Mouse (Mus musculus) neural tube, embryonic 14.5 days (tissue): ENCODE results near the gene Spsb3. TPM values are rescaled to one million over a fixed set of nuclear protein-coding genes. Genes with fewer than 3 reads are reported as not detected.

Source experiments
- ATAC-seq: fragments of 200-750 bp; cut with Nextera tagmentation; 2 replicates; pipeline ENCODE4 v1.8.0; 2017; ENCODE audit warnings: low read depth, mild to moderate bottlenecking, moderate TSS enrichment, moderate library complexity
- H3K27ac ChIP-seq: fragments of 300-500 bp; sonication (generic); 2 replicates; pipeline ENCODE4 v1.5.1; 2014; ENCODE audit warnings: low read depth, mild to moderate bottlenecking, control low read depth, low read length, moderate library complexity, mixed read lengths
- H3K27me3 ChIP-seq: fragments of 300-500 bp; sonication (generic); 2 replicates; pipeline ENCODE4 v1.6.1; 2014; ENCODE audit warnings: low read length; ENCODE audit not compliant: control insufficient read depth, insufficient read depth
- H3K36me3 ChIP-seq: fragments of 300-500 bp; sonication (generic); 2 replicates; pipeline ENCODE4 v1.6.1; 2014; ENCODE audit warnings: low read length, mixed read lengths; ENCODE audit not compliant: control insufficient read depth, insufficient read depth
- H3K4me1 ChIP-seq: fragments of 300-500 bp; sonication (generic); 2 replicates; pipeline ENCODE4 v1.6.1; 2014; ENCODE audit warnings: low read length; ENCODE audit not compliant: control insufficient read depth, insufficient read depth
- H3K4me2 ChIP-seq: fragments of 300-500 bp; sonication (generic); 2 replicates; pipeline ENCODE4 v1.6.1; 2014; ENCODE audit warnings: mild to moderate bottlenecking, low read depth, low read length, control low read depth
- H3K4me3 ChIP-seq: fragments of 300-500 bp; sonication (generic); 2 replicates; pipeline ENCODE4 v1.5.1; 2014; ENCODE audit warnings: low read depth, low read length, control low read depth, mixed read lengths
- H3K9ac ChIP-seq: fragments of 300-500 bp; sonication (generic); replicated peaks from 2 replicates; pipeline ENCODE4 v1.6.1; 2014; ENCODE audit warnings: low read depth, mild to moderate bottlenecking, control low read depth, low read length, mixed read lengths
- H3K9me3 ChIP-seq: fragments of 300-500 bp; sonication (generic); 2 replicates; pipeline ENCODE4 v1.6.1; 2016; ENCODE audit warnings: low read length; ENCODE audit not compliant: control insufficient read depth
- WGBS: fragments of 180-500 bp; shearing (Covaris S2); extraction: QIAGEN DNeasy Blood & Tissue Kit; methylation state at CpG from one replicate; pipeline ENCODE4 v1.1.7; 2014; 5-methylcytosine and 5-hydroxymethylcytosine counted together
- polyA plus RNA-seq: library from polyadenylated mRNA; unstranded; fragments of >200 nt; fragmentation: Nextera tagmentation; extraction: Ambion mirVana; gene quantifications from 2 replicates; pipeline ENCODE4 v1.2.1, GENCODE M21; 2014

The Spsb3 gene
- polyA plus RNA-seq, 1 experiment from 2014 or later: 83.8 TPM

GRCm38 (mm10) chr17:24850065-24850772 is 36.2 kb upstream of the Spsb3 start, which contains the start of gene Fahd1:
TSS of gene Fahd1 (minus strand) at chr17:24850364.
- peak; percentile 99 for ATAC-seq
- Histone ChIP-seq H3K9me3 (no peaks in the 10 kb centered on the region), H3K4me2 (peak within 1 kb of the TSS; percentile 86), H3K27ac (peak within 1 kb of the TSS; percentile 91), H3K9ac (peak within 1 kb of the TSS; percentile 72), H3K27me3 (no peaks in the 10 kb centered on the region; the same call in 1 of the 2 replicates), H3K4me1 (peaks cover 19% of the 10 kb centered on the region), H3K4me3 (peak within 1 kb of the TSS; percentile 82), H3K36me3 (no peaks in the 10 kb centered on the region)
- under 1% methylated on average over 57 of the region's 58 CpGs for WGBS

GRCm38 (mm10) chr17:24850773-24851127 is 35.7 kb upstream of the Spsb3 start:
- H3K4me2 ChIP-seq: peak overlapping the region; percentile 86

DNA sequence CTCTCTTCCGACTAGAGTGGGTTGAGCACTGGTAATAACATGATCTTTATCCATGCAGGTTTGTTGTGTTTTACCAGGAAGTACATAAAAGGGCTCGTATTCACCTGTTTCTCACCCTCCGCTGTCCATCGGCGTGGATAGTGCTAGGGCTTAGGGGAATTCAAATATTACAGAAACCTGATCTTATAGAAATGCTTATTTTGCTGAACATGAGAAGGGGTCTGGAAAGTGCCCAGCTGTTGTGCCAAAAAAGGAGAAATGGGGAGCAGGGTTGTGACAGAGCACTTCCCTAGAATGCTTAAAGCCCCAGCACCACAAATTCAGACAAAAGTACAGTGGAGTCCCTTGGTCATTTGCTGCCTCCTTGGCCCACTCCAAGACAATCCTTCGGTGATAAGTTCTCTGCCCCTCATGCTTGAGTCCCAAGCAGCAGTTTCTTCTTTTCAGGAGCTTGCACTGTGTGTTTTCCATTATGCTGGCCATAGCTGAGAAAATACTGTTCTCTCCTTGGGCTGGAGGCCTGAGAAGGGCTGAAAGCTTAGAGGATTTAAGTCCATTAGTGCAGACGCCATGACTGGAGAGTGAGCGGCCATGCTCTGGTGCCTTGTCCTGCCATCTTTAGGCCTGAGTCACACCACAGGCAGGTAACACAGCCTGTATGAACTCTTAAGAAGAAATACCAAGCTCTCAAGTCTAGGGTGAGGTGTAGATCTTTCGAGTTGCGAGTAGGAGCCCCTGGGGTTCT is 34.9 kb upstream of the Spsb3 start:
- Histone ChIP-seq H3K4me3 (peak overlapping the region; percentile 82), H3K27me3 (no peaks in the 10 kb centered on the region), H3K9ac (peak overlapping the region; percentile 72; the same call in 1 of the 2 replicates), H3K27ac (no peak overlapping the region), H3K36me3 (no peaks in the 10 kb centered on the region), H3K9me3 (no peaks in the 10 kb centered on the region), H3K4me1 (peaks cover 19% of the 10 kb centered on the region), H3K4me2 (peak overlapping the region; percentile 86)
- 85% methylated on average over 10 of the region's 10 CpGs for WGBS
- ATAC-seq: no peak

More at GRCm38 (mm10) chr17:24850773-24851127, 35.7 kb upstream of the Spsb3 start:
- no peak for ATAC-seq
- H3K9me3 ChIP-seq: no peaks in the 10 kb centered on the region
- no peaks in the 10 kb centered on the region for H3K27me3 ChIP-seq
- H3K9ac ChIP-seq: peak overlapping the region; percentile 72
- H3K36me3 ChIP-seq: no peaks in the 10 kb centered on the region
- H3K4me3 ChIP-seq: peak overlapping the region; percentile 82
- WGBS: 1% methylated on average over 15 of the region's 20 CpGs
- H3K27ac ChIP-seq: peak overlapping the region; percentile 52; the same call in 1 of the 2 replicates
- peaks cover 19% of the 10 kb centered on the region for H3K4me1 ChIP-seq

DNA sequence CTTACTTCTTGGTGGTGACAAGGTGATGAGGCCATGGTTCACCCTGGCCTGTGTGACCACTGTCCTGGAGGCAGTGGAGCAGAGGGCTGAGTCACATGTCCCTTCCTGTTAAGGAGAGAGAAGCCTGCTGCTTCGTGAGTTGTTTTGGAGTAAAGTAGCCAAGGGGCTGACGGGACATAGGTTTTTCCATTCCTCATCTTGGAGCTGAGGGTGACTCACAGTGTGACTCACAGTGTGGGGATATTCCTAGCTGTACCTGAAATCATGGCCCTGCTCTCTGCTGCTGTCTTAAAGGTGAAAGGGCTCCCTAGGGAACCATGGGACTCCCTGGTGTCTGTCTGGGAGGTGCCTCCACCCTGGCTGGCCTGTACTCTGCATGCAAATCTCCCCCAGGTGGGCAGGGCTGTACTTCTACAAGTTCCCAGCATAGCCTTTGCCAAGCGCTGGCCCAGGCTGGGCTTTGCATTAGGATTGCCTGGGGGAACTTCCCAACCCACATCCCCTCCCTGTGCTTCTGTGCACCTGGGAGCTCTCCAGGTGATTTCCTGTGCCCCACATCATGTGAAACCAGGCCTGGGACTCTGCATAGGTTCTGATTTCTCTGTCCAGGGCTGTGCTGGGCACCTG is 30.5 kb upstream of the Spsb3 start:
- Histone ChIP-seq H3K27me3 (no peaks in the 10 kb centered on the region), H3K9ac (no peak overlapping the region), H3K4me1 (peaks cover 7% of the 10 kb centered on the region), H3K27ac (no peak overlapping the region), H3K4me2 (no peak overlapping the region), H3K4me3 (no peak overlapping the region), H3K36me3 (0 out of 2 replicates have a peak, but pooled peaks cover 5% of the 10 kb centered on the region), H3K9me3 (no peaks in the 10 kb centered on the region)
- no peak for ATAC-seq
- WGBS: 92% methylated on average over 3 of the region's 3 CpGs

GRCm38 (mm10) chr17:24856589-24856988 is 29.9 kb upstream of the Spsb3 start:
- H3K4me2 ChIP-seq: no peak overlapping the region
- ATAC-seq: no peak
- H3K4me1 ChIP-seq: peaks cover 1% of the 10 kb centered on the region
- H3K9ac ChIP-seq: no peak overlapping the region
- H3K4me3 ChIP-seq: no peak overlapping the region
- H3K36me3 ChIP-seq: 0 out of 2 replicates have a peak, but pooled peaks cover 5% of the 10 kb centered on the region
- no peaks in the 10 kb centered on the region for H3K9me3 ChIP-seq
- H3K27me3 ChIP-seq: no peaks in the 10 kb centered on the region
- H3K27ac ChIP-seq: no peak overlapping the region
- 94% methylated on average over 13 of the region's 13 CpGs for WGBS

DNA sequence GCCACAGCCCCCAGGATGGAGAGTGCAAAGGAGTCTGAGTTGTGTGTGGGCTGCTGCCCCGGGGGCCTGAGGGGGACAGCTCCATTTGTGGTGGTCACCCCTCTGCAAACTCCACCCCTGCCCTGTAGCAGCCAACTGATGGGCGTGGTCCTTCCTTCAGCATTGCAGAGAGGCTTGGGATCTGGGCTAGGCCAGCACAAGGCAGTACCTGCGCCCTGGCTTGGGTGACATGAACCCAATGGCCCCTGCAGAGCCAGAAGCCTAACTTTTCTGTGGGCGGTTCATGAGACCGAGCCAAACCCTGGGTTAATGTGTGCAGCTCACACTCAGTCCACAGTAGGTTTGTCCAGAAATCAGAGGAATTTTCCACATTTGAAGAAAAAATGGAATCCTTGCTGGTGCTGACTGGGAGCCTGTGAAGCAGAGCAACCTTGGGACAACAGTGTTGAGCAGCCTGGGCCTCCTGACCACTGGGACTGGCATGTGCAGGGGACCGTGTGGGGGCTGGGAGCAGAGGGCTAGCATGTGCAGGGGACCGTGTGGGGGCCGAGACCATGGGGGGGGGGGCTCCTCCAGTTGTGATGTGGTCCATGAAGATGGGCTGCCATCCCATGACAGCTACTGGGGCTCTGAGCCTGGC is 28.5 kb upstream of the Spsb3 start:
- peaks cover 9% of the 10 kb centered on the region; the same call in 1 of the 2 replicates for H3K36me3 ChIP-seq
- no peak overlapping the region for H3K9ac ChIP-seq
- WGBS: 87% methylated on average over 8 of the region's 8 CpGs

GRCm38 (mm10) chr17:24858967-24859366 is 27.5 kb upstream of the Spsb3 start:
- Histone ChIP-seq H3K9me3 (no peaks in the 10 kb centered on the region), H3K4me2 (no peak overlapping the region), H3K4me3 (no peak overlapping the region), H3K9ac (no peak overlapping the region), H3K36me3 (peaks cover 9% of the 10 kb centered on the region; the same call in 1 of the 2 replicates), H3K27ac (no peak overlapping the region), H3K27me3 (no peaks in the 10 kb centered on the region), H3K4me1 (no peaks in the 10 kb centered on the region)
- ATAC-seq: no peak
- 84% methylated on average over 6 of the region's 6 CpGs for WGBS

More for the DNA sequence above, 28.5 kb upstream of the Spsb3 start:
- Histone ChIP-seq H3K27me3 (no peaks in the 10 kb centered on the region), H3K4me3 (no peak overlapping the region), H3K27ac (no peak overlapping the region), H3K4me1 (no peaks in the 10 kb centered on the region), H3K9me3 (no peaks in the 10 kb centered on the region), H3K4me2 (no peak overlapping the region)
- no peak for ATAC-seq

DNA sequence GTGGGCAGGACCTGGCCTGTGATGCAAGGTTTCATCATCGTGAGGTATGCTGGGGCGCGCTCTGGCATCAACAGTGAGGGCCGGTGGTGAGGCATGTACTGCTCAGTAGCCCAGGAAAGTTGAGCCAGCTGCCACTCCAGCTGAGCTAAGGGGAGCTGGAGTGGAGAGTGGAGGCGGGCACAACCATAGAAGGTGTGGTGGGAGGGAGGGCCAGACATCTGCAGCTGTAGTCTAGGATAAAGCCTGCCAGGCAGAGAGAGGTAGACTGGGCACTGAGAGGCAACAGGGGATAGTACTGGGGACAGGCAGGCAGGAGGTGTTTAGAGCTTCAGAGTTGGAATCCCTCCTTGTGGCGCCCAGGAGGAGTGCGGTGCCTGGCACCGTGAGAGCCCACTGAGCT is 26.4 kb upstream of the Spsb3 start:
- Histone ChIP-seq H3K36me3 (peaks cover 14% of the 10 kb centered on the region; the same call in 1 of the 2 replicates), H3K27ac (no peak overlapping the region), H3K4me2 (no peak overlapping the region), H3K4me3 (no peak overlapping the region), H3K9ac (no peak overlapping the region), H3K4me1 (no peaks in the 10 kb centered on the region), H3K9me3 (no peaks in the 10 kb centered on the region), H3K27me3 (no peaks in the 10 kb centered on the region)
- ATAC-seq: no peak
- 91% methylated on average over 8 of the region's 8 CpGs for WGBS
